Comparison of ENCODE assay signal across 1 mouse cellular context in genomic region chr13:23757921-23758320, GRCm38 (mm10).
TF ChIP-seq lines count a peak whose summit lies in the region.

No protein-coding gene starts in this region.

TF ChIP-seq in MEL, 35 proteins besides CTCF, POLR2A, EP300 and RAD21:
- TF ChIP-seq RCOR1 (IDR thresholded peaks at IDR 0.05; ENCODE audit: low read depth, low read length) = no peak
- no peak for TF ChIP-seq NELFE (IDR thresholded peaks at IDR 0.05; ENCODE audit: low read depth, low read length)
- no peak for TF ChIP-seq MEF2A (IDR thresholded peaks at IDR 0.05; ENCODE audit: extremely low read depth, insufficient replicate concordance, low read depth, low read length, poor library complexity, severe bottlenecking)
- TF ChIP-seq POLR2AphosphoS5 (IDR thresholded peaks at IDR 0.05; ENCODE audit: borderline replicate concordance, low read depth, low read length) = no peak
- no peak for TF ChIP-seq TCF12 (IDR thresholded peaks at IDR 0.05; ENCODE audit: low read depth, low read length)
- TF ChIP-seq MXI1 (IDR thresholded peaks at IDR 0.05; ENCODE audit: low read depth, low read length) = no peak
- TF ChIP-seq CHD1 (IDR thresholded peaks at IDR 0.05; ENCODE audit: low read depth, low read length) = no peak
- TF ChIP-seq SIN3A (IDR thresholded peaks at IDR 0.05; ENCODE audit: low read length) = no peak
- no peak for TF ChIP-seq MAFK (IDR thresholded peaks at IDR 0.05; ENCODE audit: borderline replicate concordance, low read depth, low read length)
- no peak for TF ChIP-seq MAX (IDR thresholded peaks at IDR 0.05; ENCODE audit: low read length)
- no peak for TF ChIP-seq POLR2AphosphoS2 (IDR thresholded peaks at IDR 0.05; ENCODE audit: low read length)
- no peak for TF ChIP-seq BHLHE40 (IDR thresholded peaks at IDR 0.05; ENCODE audit: borderline replicate concordance, low read depth, low read length)
- TF ChIP-seq ETS1 (IDR thresholded peaks at IDR 0.05; ENCODE audit: low read depth, low read length) = no peak
- TF ChIP-seq KAT2A (conservative IDR thresholded peaks at IDR 0.05; ENCODE audit: low read depth, low read length) = no peak
- TF ChIP-seq ZKSCAN1 (IDR thresholded peaks at IDR 0.05; ENCODE audit: low read depth, low read length) = no peak
- no peak for TF ChIP-seq CHD2 (IDR thresholded peaks at IDR 0.05; ENCODE audit: low read length)
- no peak for TF ChIP-seq USF1 (IDR thresholded peaks at IDR 0.05; ENCODE audit: low read depth, low read length)
- no peak for TF ChIP-seq SMC3 (IDR thresholded peaks at IDR 0.05; ENCODE audit: low read depth, low read length)
- TF ChIP-seq MYC (IDR thresholded peaks at IDR 0.05; ENCODE audit: low read depth, low read length) = no peak
- no peak for TF ChIP-seq HCFC1 (IDR thresholded peaks at IDR 0.05; ENCODE audit: low read depth, low read length)
